Mouse (Mus musculus) limb, embryonic 12.5 days (tissue): ENCODE data around the gene Ccdc177. TPM values are rescaled to one million over a fixed set of nuclear protein-coding genes. Genes with fewer than 3 reads are reported as not detected.

ENCODE experiments used
- ATAC-seq: fragments of 200-750 bp; cut with Nextera tagmentation; 2 replicates; pipeline ENCODE4 v1.8.0; 2017; ENCODE audit warnings: low read depth, moderate TSS enrichment; ENCODE audit not compliant: insufficient number of reproducible peaks, insufficient read depth, low FRiP score, low TSS enrichment
- H3K27ac ChIP-seq: fragments of 300-500 bp; sonication (generic); 2 replicates; pipeline ENCODE4 v1.5.1; 2016; ENCODE audit warnings: mild to moderate bottlenecking, moderate library complexity
- H3K27me3 ChIP-seq: fragments of 300-500 bp; sonication (generic); 2 replicates; pipeline ENCODE4 v1.6.1; 2016; ENCODE audit warnings: mild to moderate bottlenecking, moderate library complexity
- H3K36me3 ChIP-seq: fragments of 300-500 bp; sonication (generic); 2 replicates; pipeline ENCODE4 v1.6.1; 2016; ENCODE audit warnings: mild to moderate bottlenecking, moderate library complexity
- H3K4me1 ChIP-seq: fragments of 300-500 bp; sonication (generic); replicated peaks from 2 replicates; pipeline ENCODE4 v1.6.1; 2016
- H3K4me2 ChIP-seq: fragments of 300-500 bp; sonication (generic); 2 replicates; pipeline ENCODE4 v1.6.1; 2016; ENCODE audit warnings: mild to moderate bottlenecking, moderate library complexity
- H3K4me3 ChIP-seq: fragments of 300-500 bp; sonication (generic); replicated peaks from 2 replicates; pipeline ENCODE4 v1.5.1; 2016; ENCODE audit warnings: mild to moderate bottlenecking
- H3K9ac ChIP-seq: fragments of 300-500 bp; sonication (generic); replicated peaks from 2 replicates; pipeline ENCODE4 v1.6.1; 2016; ENCODE audit warnings: mild to moderate bottlenecking, moderate library complexity
- H3K9me3 ChIP-seq: fragments of 300-500 bp; sonication (generic); 2 replicates; pipeline ENCODE4 v1.6.1; 2016; ENCODE audit warnings: mild to moderate bottlenecking, moderate library complexity
- WGBS: fragments of 180-500 bp; shearing (Covaris S2); methylation state at CpG from one replicate; pipeline ENCODE4 v1.1.7; 2016; 5-methylcytosine and 5-hydroxymethylcytosine counted together
- polyA plus RNA-seq: library from polyadenylated mRNA; unstranded; fragments of >200 nt; fragmentation: Nextera tagmentation; extraction: Ambion mirVana; gene quantifications from 2 replicates; pipeline ENCODE4 v1.2.1, GENCODE M21; 2016

The Ccdc177 gene
- polyA plus RNA-seq, 1 experiment from 2014 or later: 0.34 TPM

DNA sequence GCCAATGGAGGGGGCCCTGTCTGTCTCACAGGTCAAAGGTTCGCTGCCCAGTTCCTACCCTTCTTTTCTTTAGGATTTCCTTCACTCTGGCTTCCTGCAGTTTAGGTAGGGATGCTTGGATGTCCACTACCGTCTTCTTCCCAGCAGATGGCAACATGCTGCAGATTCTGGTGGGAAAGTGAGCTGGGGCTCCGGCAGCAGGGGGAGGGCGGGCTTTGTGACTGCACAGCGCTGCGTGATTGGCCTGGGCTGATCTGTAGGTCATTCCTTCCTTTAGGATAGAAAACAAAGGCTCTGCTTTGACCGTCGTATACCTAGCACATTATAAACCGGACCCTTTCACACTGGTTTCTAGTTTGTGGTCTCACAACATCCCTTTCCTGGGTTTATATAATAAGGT lies 29.9 kb downstream of the Ccdc177 start:
- Histone ChIP-seq H3K9ac (no peak overlapping the region), H3K27ac (no peak overlapping the region), H3K36me3 (no peaks in the 10 kb centered on the region), H3K4me2 (peak overlapping the region; percentile 30), H3K4me1 (no peaks in the 10 kb centered on the region), H3K9me3 (no peaks in the 10 kb centered on the region), H3K27me3 (no peaks in the 10 kb centered on the region; the same call in 1 of the 2 replicates), H3K4me3 (no peak overlapping the region)
- 9% methylated on average over 9 of the region's 9 CpGs for WGBS
- ATAC-seq: peak; percentile 69

DNA sequence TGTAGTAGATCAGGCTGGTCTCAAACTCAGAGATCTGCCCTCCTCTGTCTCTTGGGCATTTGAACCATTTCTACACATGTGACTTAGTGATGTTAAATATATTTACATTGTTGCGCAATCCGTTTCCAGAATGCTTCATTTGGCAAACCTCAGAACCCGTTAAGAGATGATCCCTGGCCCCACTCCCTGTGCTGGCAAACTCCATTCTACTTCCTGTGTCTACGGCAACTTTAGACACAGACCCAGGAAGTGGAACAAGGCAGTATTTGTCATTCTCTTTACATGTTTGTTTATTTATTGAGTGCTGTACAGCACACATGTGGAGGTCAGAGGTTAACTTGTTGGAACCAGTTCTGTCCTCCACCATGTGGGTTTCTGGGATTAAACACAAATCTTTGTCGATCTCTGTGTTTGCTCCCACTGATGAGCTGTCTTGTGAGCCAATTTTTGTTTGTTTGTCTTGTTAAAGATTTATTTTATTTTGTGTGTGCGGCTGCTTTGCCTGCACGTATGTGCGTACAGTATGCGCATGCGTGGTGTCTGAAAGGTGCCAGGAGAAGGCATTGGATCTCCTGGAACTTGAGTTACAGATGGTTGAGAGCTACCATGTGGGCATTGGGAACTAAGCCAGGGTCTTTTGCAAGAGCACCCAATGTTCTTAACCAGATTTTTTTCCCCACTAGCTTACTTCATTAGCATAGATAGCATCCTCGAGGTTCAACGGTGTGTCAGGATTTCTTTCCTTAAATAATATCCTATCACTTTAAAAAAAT lies 30.5 kb downstream of the Ccdc177 start:
- Histone ChIP-seq H3K27ac (no peak overlapping the region), H3K36me3 (no peaks in the 10 kb centered on the region), H3K27me3 (no peaks in the 10 kb centered on the region; the same call in 1 of the 2 replicates), H3K4me2 (no peak overlapping the region), H3K4me3 (no peak overlapping the region), H3K4me1 (no peaks in the 10 kb centered on the region), H3K9ac (no peak overlapping the region), H3K9me3 (no peaks in the 10 kb centered on the region)
- no peak for ATAC-seq
- 87% methylated on average over 12 of the region's 12 CpGs for WGBS

DNA sequence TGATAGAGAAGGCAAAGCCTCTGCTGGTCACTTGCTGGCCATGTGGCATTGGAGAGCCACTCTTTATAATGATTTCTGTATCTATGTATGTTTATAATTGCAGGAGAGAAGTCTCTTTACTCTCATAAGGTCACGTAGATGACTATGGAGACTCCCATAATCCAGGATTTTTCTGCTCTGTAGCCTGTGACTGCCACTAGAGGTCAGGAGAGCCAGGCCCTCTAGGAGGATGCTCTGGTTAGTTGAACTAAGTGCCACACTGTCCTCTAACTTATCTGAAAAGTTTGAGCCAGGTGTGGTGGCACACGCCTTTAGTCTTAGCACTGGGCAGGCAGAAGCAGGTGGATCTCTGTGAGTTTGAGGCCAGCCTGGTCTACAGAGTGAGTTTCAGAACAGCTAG lies 31.7 kb downstream of the Ccdc177 start:
- Histone ChIP-seq H3K36me3 (no peaks in the 10 kb centered on the region), H3K4me2 (no peak overlapping the region), H3K9ac (no peak overlapping the region), H3K4me1 (no peaks in the 10 kb centered on the region), H3K4me3 (no peak overlapping the region), H3K27me3 (no peaks in the 10 kb centered on the region; the same call in 1 of the 2 replicates), H3K9me3 (no peaks in the 10 kb centered on the region), H3K27ac (no peak overlapping the region)
- ATAC-seq: no peak
- 53% methylated on average over 2 of the region's 2 CpGs for WGBS

DNA sequence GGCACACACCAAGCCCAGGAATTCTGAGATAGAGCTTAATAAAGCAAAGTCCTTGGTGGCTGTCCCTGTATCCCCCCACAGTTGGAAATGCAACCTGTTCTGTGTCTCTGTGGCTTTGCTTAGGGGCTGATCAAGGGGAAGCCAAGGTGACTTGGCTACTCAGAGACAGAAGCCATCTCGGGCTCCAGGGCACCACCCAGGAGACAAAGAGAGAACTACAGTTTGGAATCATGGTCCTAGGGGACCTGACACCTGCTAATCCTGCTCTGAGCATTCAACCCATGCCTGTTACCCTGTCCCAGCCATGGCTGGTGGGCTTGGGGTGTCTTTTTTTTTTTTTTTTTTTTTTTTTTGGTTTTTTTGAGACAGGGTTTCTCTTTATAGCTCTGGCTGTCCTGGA lies 32.3 kb downstream of the Ccdc177 start:
- Histone ChIP-seq H3K9ac (no peak overlapping the region), H3K36me3 (no peaks in the 10 kb centered on the region), H3K4me2 (no peak overlapping the region), H3K27ac (no peak overlapping the region), H3K4me1 (no peaks in the 10 kb centered on the region), H3K4me3 (no peak overlapping the region), H3K27me3 (no peaks in the 10 kb centered on the region; the same call in 1 of the 2 replicates), H3K9me3 (no peaks in the 10 kb centered on the region)
- 31% methylated on average over 1 of the region's 1 CpGs for WGBS
- no peak for ATAC-seq

DNA sequence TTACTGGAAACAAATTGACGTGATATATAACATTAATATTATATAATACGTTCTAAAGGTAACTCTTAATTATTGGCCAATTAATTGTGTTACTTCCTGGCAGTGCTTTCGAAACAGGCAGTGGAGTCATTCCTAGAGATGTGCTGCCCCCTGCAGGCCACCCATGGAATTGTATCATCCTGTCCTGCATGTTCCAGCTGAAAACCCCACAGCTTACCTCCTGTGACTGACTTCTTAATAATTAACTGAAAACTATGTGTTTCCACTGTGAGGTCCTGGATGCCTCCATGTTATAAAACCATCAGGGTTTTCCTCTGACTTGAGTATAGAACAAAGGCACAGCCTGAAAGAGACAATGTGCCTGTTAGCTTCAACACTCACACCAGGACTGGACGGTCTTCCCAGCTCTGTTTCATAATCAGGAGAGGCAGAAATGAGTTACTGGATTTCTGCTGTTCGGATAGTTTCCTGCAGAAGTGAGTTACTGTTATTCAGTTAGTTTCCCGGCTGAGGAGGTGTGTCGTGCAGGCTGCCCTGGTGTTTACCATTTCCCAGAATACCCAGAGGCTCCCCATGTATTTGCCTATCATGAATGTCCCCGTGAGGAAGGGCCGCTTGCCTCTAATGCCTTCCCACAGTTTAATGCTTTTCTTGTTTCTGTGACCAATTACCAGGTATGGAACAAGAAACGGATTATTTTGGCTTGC lies 35.5 kb downstream of the Ccdc177 start:
- no peak overlapping the region for H3K4me2 ChIP-seq
- WGBS: 35% methylated on average over 10 of the region's 10 CpGs
- no peaks in the 10 kb centered on the region for H3K9me3 ChIP-seq
- no peak for ATAC-seq
- H3K4me1 ChIP-seq: no peaks in the 10 kb centered on the region
- H3K9ac ChIP-seq: no peak overlapping the region
- peaks cover 2% of the 10 kb centered on the region; the same call in 1 of the 2 replicates for H3K27me3 ChIP-seq
- no peak overlapping the region for H3K27ac ChIP-seq
- H3K4me3 ChIP-seq: no peak overlapping the region
- no peaks in the 10 kb centered on the region for H3K36me3 ChIP-seq

GRCm38 (mm10) chr12:80721458-80721857 lies 39.0 kb downstream of the Ccdc177 start:
- Histone ChIP-seq H3K9me3 (no peaks in the 10 kb centered on the region), H3K9ac (no peak overlapping the region), H3K36me3 (no peaks in the 10 kb centered on the region), H3K27ac (no peak overlapping the region), H3K4me2 (no peak overlapping the region), H3K27me3 (0 out of 2 replicates have a peak, but pooled peaks cover 2% of the 10 kb centered on the region), H3K4me1 (no peaks in the 10 kb centered on the region), H3K4me3 (no peak overlapping the region)
- 83% methylated on average over 15 of the region's 15 CpGs for WGBS
- ATAC-seq: no peak

- H3K4me3 ChIP-seq: no peak overlapping the region
- 88% methylated on average over 12 of the region's 12 CpGs for WGBS
- H3K9me3 ChIP-seq: no peaks in the 10 kb centered on the region
- 0 out of 2 replicates have a peak, but pooled peaks cover 2% of the 10 kb centered on the region for H3K27me3 ChIP-seq
- H3K9ac ChIP-seq: no peak overlapping the region
- no peaks in the 10 kb centered on the region for H3K4me1 ChIP-seq
- no peaks in the 10 kb centered on the region for H3K36me3 ChIP-seq
- H3K4me2 ChIP-seq: no peak overlapping the region
- no peak for ATAC-seq
- H3K27ac ChIP-seq: no peak overlapping the region
These were observed 40.0 kb downstream of the Ccdc177 start for GRCm38 (mm10) chr12:80720507-80720906.

DNA sequence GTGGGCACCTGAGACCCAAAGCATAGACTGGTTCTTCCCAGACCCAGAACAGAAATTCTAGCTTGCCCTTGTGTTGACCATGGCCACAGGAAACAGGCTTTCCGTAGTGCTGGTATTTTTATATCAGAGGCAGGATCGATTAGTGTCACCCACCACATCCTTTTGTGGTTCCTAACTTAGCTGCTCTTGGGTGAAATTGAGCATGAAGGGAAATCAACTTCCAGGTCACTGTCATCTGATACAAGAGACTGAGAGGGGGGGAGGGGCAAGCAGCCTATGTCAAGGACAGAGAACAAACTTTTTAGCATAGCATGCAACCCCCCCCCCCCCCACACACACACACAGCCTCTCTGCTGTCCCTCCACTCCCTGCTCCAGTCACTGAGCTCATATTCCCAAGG lies 41.3 kb downstream of the Ccdc177 start:
- H3K4me3 ChIP-seq: no peak overlapping the region
- no peaks in the 10 kb centered on the region for H3K4me1 ChIP-seq
- no peak for ATAC-seq
- H3K4me2 ChIP-seq: no peak overlapping the region
- 91% methylated on average over 2 of the region's 2 CpGs for WGBS
- 0 out of 2 replicates have a peak, but pooled peaks cover 2% of the 10 kb centered on the region for H3K27me3 ChIP-seq
- no peaks in the 10 kb centered on the region for H3K9me3 ChIP-seq
- H3K27ac ChIP-seq: no peak overlapping the region
- H3K9ac ChIP-seq: no peak overlapping the region
- H3K36me3 ChIP-seq: no peaks in the 10 kb centered on the region

GRCm38 (mm10) chr12:80715915-80716314 lies 44.6 kb downstream of the Ccdc177 start:
- no peak overlapping the region for H3K9ac ChIP-seq
- H3K4me1 ChIP-seq: no peaks in the 10 kb centered on the region
- H3K4me2 ChIP-seq: no peak overlapping the region
- no peak for ATAC-seq
- H3K27ac ChIP-seq: no peak overlapping the region
- WGBS: 75% methylated on average over 6 of the region's 6 CpGs
- H3K27me3 ChIP-seq: 0 out of 2 replicates have a peak, but pooled peaks cover 2% of the 10 kb centered on the region
- no peaks in the 10 kb centered on the region for H3K9me3 ChIP-seq
- no peaks in the 10 kb centered on the region for H3K36me3 ChIP-seq
- H3K4me3 ChIP-seq: no peak overlapping the region

DNA sequence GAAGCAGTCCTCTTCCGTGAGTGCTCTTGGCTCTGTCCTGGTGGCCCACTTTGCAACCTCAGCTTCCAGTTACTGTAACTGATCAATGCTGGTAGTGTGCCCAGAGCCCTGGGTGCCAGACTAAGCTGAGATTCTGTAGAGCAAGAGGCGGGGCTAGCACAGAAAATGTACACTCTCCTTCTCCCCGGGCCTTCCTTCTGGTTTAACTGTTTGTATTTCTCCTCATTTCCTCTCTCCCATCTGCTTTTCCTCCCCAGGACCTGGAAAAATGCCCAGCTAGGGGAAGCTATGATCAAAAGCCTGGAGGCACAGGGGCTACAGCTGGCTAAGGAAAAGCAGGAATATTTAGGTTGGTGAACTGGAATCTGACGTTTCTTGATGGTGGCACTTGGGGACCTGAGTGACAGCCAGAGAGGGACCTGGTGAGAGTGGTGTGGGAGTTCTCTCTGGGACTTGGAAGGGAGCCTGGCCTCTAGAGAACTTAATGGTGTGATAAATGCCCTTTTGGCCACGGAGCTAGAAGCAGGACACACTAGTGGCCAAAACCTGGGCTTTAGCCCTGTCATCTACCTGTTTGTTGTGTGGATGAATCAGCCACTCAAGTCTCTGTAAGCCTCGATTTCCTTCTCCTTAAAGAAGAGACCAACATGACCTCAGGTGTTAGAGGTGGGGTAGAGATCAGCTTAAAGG lies 53.4 kb downstream of the Ccdc177 start:
- H3K9me3 ChIP-seq: no peaks in the 10 kb centered on the region
- H3K4me3 ChIP-seq: no peak overlapping the region
- H3K27me3 ChIP-seq: no peaks in the 10 kb centered on the region
- H3K4me2 ChIP-seq: no peak overlapping the region
- H3K4me1 ChIP-seq: no peaks in the 10 kb centered on the region; the same call in 1 of the 2 replicates
- H3K36me3 ChIP-seq: no peaks in the 10 kb centered on the region
- ATAC-seq: no peak
- no peak overlapping the region for H3K9ac ChIP-seq
- 52% methylated on average over 6 of the region's 6 CpGs for WGBS
- H3K27ac ChIP-seq: no peak overlapping the region
